Mouse (Mus musculus): ENCODE results near the gene Lrrc56. TPM values are rescaled to one million over a fixed set of nuclear protein-coding genes. Genes with fewer than 3 reads are reported as not detected.

The Lrrc56 gene
- polyA plus RNA-seq, 1 experiment = 3.1 TPM

GRCm38 (mm10) chr7:141206182-141206937 lies 12.4 kb downstream of the Lrrc56 start:
- no peak for TF ChIP-seq GATA1 (IDR thresholded peaks at IDR 0.05; ENCODE audit: low read length)

DNA sequence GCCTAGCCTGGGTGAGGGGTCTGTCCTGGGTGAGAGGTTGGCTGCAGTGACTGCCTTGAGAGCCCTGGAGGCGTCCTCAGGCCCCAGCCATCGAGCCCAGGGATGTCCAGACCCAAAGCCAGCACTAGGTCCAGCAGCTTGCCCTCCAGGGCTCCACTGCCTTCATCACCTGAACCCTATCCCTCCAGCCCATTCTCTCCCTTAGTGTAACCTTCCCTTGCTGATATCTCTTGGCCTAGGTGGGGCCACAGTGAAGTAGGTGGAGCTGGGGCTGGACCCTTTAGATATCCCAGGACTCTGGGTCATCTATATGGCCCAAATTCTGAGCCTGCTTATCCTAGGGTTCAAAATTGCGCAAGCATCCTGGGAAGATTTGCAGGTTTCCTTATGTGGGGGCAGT lies 15.6 kb downstream of the Lrrc56 start:
- TF ChIP-seq GATA1 (IDR thresholded peaks at IDR 0.05; ENCODE audit: low read length) = no peak

DNA sequence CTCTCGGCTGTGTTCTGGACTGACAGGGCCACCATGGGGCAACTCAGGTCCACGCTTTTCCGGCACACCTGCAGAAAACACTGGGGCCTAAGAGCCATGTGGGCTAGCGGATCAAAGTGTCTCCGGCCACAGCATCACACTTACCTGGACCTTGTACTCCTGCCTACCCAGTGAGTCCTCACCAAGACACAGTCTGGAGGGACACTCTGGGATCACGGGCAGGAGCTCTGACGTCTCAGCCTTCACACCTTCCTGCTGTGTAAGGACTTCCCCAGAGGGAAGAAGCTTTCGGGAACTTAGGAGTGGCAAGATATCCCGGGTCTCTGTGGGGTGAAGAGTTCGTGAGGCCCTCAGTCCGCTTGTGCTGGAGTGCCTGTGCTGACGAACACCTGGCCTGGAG lies 16.2 kb downstream of the Lrrc56 start:
- TF ChIP-seq GATA1 (IDR thresholded peaks at IDR 0.05; ENCODE audit: low read length) = no peak

GRCm38 (mm10) chr7:141210606-141211131 lies 16.7 kb downstream of the Lrrc56 start:
- TF ChIP-seq GATA1 (IDR thresholded peaks at IDR 0.05; ENCODE audit: low read length) = no peak

DNA sequence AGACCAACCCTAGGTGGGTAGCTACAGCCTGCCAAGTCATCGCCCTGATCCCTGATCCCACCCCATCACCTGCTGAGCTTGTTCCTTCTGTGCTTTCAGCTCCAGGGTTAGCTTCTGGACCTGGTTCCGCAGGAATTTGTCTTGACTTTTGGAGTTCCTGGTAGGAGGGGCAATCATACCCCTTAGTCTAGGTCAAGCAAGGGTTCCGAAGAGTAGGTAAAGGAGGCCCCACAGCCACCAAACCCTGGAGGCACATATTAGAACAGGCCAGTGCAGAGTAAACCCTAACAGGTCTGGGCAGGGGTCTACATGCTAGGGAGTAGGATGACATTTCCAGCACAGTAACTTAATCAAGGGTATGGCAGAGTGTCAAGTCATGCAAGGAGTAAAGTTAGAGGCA lies 19.2 kb downstream of the Lrrc56 start:
- TF ChIP-seq GATA1 (IDR thresholded peaks at IDR 0.05; ENCODE audit: low read length) = no peak

- no peak for TF ChIP-seq GATA1 (IDR thresholded peaks at IDR 0.05; ENCODE audit: low read length)
These were observed 19.8 kb downstream of the Lrrc56 start, which contains the start of gene Lmntd2 for GRCm38 (mm10) chr7:141213605-141214235. Gene Lmntd2, minus strand, starts transcription at chr7:141214080.

GRCm38 (mm10) chr7:141214310-141214709 lies 20.4 kb downstream of the Lrrc56 start:
- TF ChIP-seq GATA1 (IDR thresholded peaks at IDR 0.05; ENCODE audit: low read length) = no peak

- TF ChIP-seq GATA1 (IDR thresholded peaks at IDR 0.05; ENCODE audit: low read length) = no peak
These were observed 21.3 kb downstream of the Lrrc56 start, which contains the start of gene Rassf7 for GRCm38 (mm10) chr7:141215101-141215879. Gene Rassf7, plus strand, starts transcription at chr7:141215860.

GRCm38 (mm10) chr7:141215880-141216733 lies 22.1 kb downstream of the Lrrc56 start:
- no peak for TF ChIP-seq GATA1 (IDR thresholded peaks at IDR 0.05; ENCODE audit: low read length)

- TF ChIP-seq GATA1 (IDR thresholded peaks at IDR 0.05; ENCODE audit: low read length) = no peak
These were observed 22.9 kb downstream of the Lrrc56 start for GRCm38 (mm10) chr7:141216894-141217293.

GRCm38 (mm10) chr7:141217343-141218013 lies 23.5 kb downstream of the Lrrc56 start:
- TF ChIP-seq GATA1 (IDR thresholded peaks at IDR 0.05; ENCODE audit: low read length) = no peak

- no peak for TF ChIP-seq GATA1 (IDR thresholded peaks at IDR 0.05; ENCODE audit: low read length)
These were observed 24.2 kb downstream of the Lrrc56 start for GRCm38 (mm10) chr7:141218141-141218540.

- no peak for TF ChIP-seq GATA1 (IDR thresholded peaks at IDR 0.05; ENCODE audit: low read length)
These were observed 24.7 kb downstream of the Lrrc56 start for GRCm38 (mm10) chr7:141218557-141219133.

GRCm38 (mm10) chr7:141219558-141220099 lies 25.7 kb downstream of the Lrrc56 start:
- TF ChIP-seq GATA1 (IDR thresholded peaks at IDR 0.05; ENCODE audit: low read length) = no peak

Measured in G1E-ER4 (cell line).